Mouse (Mus musculus) neural tube, embryonic 15.5 days (tissue): ENCODE measurements around the gene Pdgfra. TPM values are rescaled to one million over a fixed set of nuclear protein-coding genes. Genes with fewer than 3 reads are reported as not detected.

Source experiments
- ATAC-seq: fragments of 200-750 bp; cut with Nextera tagmentation; 2 replicates; pipeline ENCODE4 v1.8.0; 2017; ENCODE audit warnings: mild to moderate bottlenecking, moderate TSS enrichment, moderate library complexity; ENCODE audit not compliant: low FRiP score
- H3K27ac ChIP-seq: fragments of 300-500 bp; sonication (generic); replicated peaks from 2 replicates; pipeline ENCODE4 v1.5.1; 2015; ENCODE audit warnings: mild to moderate bottlenecking, inconsistent platforms
- H3K27me3 ChIP-seq: fragments of 300-500 bp; sonication (generic); replicated peaks from 2 replicates; pipeline ENCODE4 v1.6.1; 2015; ENCODE audit warnings: inconsistent platforms
- H3K36me3 ChIP-seq: fragments of 300-500 bp; sonication (generic); 2 replicates; pipeline ENCODE4 v1.6.1; 2015; ENCODE audit warnings: inconsistent platforms
- H3K4me1 ChIP-seq: fragments of 300-500 bp; sonication (generic); 2 replicates; pipeline ENCODE4 v1.6.1; 2015; ENCODE audit warnings: inconsistent platforms
- H3K4me2 ChIP-seq: fragments of 300-500 bp; sonication (generic); 2 replicates; pipeline ENCODE4 v1.6.1; 2015; ENCODE audit warnings: inconsistent platforms, mild to moderate bottlenecking, moderate library complexity
- H3K4me3 ChIP-seq: fragments of 300-500 bp; sonication (generic); replicated peaks from 2 replicates; pipeline ENCODE4 v1.5.1; 2015; ENCODE audit warnings: mild to moderate bottlenecking, inconsistent platforms
- H3K9ac ChIP-seq: fragments of 300-500 bp; sonication (generic); replicated peaks from 2 replicates; pipeline ENCODE4 v1.6.1; 2015; ENCODE audit warnings: mild to moderate bottlenecking, inconsistent platforms
- H3K9me3 ChIP-seq: fragments of 300-500 bp; sonication (generic); replicated peaks from 2 replicates; pipeline ENCODE4 v1.6.1; 2016; ENCODE audit warnings: inconsistent platforms
- WGBS: fragments of 180-500 bp; shearing (Covaris S2); methylation state at CpG from one replicate; pipeline ENCODE4 v1.1.7; 2015; ENCODE audit warnings: mixed read lengths; 5-methylcytosine and 5-hydroxymethylcytosine counted together
- microRNA-seq: library from miRNA; unstranded; fragments of <30 nt; microRNA quantifications from one replicate; pipeline ENCODE4, GENCODE M21; 2017
- polyA plus RNA-seq: library from polyadenylated mRNA; unstranded; fragments of >200 nt; fragmentation: Nextera tagmentation; extraction: Ambion mirVana; gene quantifications from 2 replicates; pipeline ENCODE4 v1.2.1, GENCODE M21; 2015

The Pdgfra gene
- polyA plus RNA-seq, 1 experiment from 2014 or later = 16.0 TPM

GRCm38 (mm10) chr5:75221610-75222009 is 69.5 kb downstream of the Pdgfra start:
- H3K27ac ChIP-seq = no peak overlapping the region
- ATAC-seq = no peak
- no peak overlapping the region for H3K4me2 ChIP-seq
- H3K4me1 ChIP-seq = peaks cover 6% of the 10 kb centered on the region
- 88% methylated on average over 10 of the region's 10 CpGs for WGBS
- H3K9ac ChIP-seq = no peak overlapping the region
- no peaks in the 10 kb centered on the region for H3K36me3 ChIP-seq
- H3K4me3 ChIP-seq = no peak overlapping the region
- H3K27me3 ChIP-seq = no peaks in the 10 kb centered on the region
- H3K9me3 ChIP-seq = no peaks in the 10 kb centered on the region

- H3K4me3 ChIP-seq = no peak overlapping the region
- H3K36me3 ChIP-seq = no peaks in the 10 kb centered on the region
- H3K4me2 ChIP-seq = no peak overlapping the region
- H3K9me3 ChIP-seq = no peaks in the 10 kb centered on the region
- H3K4me1 ChIP-seq = peaks cover 6% of the 10 kb centered on the region
- H3K27me3 ChIP-seq = no peaks in the 10 kb centered on the region
- no peak overlapping the region for H3K9ac ChIP-seq
- ATAC-seq = peak; percentile 35; the same call in 1 of the 2 replicates
- 33% methylated on average over 10 of the region's 10 CpGs for WGBS
- no peak overlapping the region; the same call in 1 of the 2 replicates for H3K27ac ChIP-seq
These were observed 70.6 kb downstream of the Pdgfra start for GRCm38 (mm10) chr5:75222491-75223265.

- no peaks in the 10 kb centered on the region for H3K27me3 ChIP-seq
- no peak overlapping the region for H3K27ac ChIP-seq
- H3K4me2 ChIP-seq = no peak overlapping the region
- no peak overlapping the region for H3K4me3 ChIP-seq
- H3K4me1 ChIP-seq = no peaks in the 10 kb centered on the region
- H3K9me3 ChIP-seq = no peaks in the 10 kb centered on the region
- H3K9ac ChIP-seq = no peak overlapping the region
- 30% methylated on average over 2 of the region's 2 CpGs for WGBS
- ATAC-seq = no peak
- H3K36me3 ChIP-seq = no peaks in the 10 kb centered on the region
These were observed 86.3 kb downstream of the Pdgfra start for GRCm38 (mm10) chr5:75238363-75238762.

GRCm38 (mm10) chr5:75238928-75239777 is 87.1 kb downstream of the Pdgfra start:
- Histone ChIP-seq H3K27me3 (no peaks in the 10 kb centered on the region), H3K27ac (no peak overlapping the region), H3K4me3 (no peak overlapping the region), H3K4me2 (no peak overlapping the region), H3K36me3 (no peaks in the 10 kb centered on the region), H3K9ac (no peak overlapping the region), H3K9me3 (no peaks in the 10 kb centered on the region), H3K4me1 (no peaks in the 10 kb centered on the region)
- ATAC-seq = no peak
- WGBS = 73% methylated on average over 15 of the region's 15 CpGs

- WGBS = 50% methylated on average over 25 of the region's 25 CpGs
- H3K27me3 ChIP-seq = 0 out of 2 replicates have a peak, but pooled peaks cover 3% of the 10 kb centered on the region
- no peak overlapping the region for H3K4me3 ChIP-seq
- no peaks in the 10 kb centered on the region for H3K9me3 ChIP-seq
- no peak for ATAC-seq
- H3K4me1 ChIP-seq = 0 out of 2 replicates have a peak, but pooled peaks cover 12% of the 10 kb centered on the region
- peak overlapping the region; percentile 38 for H3K4me2 ChIP-seq
- H3K27ac ChIP-seq = no peak overlapping the region
- no peaks in the 10 kb centered on the region for H3K36me3 ChIP-seq
- no peak overlapping the region for H3K9ac ChIP-seq
These were observed 95.1 kb downstream of the Pdgfra start for GRCm38 (mm10) chr5:75247070-75247740.

Small RNAs within 50 kb of the gene (microRNA-seq; reads per million reads assigned to microRNA genes)
- not detected for gene Mir7025

Other genes starting within 250 kb of the Pdgfra start
- 24.6 and 30.2 TPM in 2 replicates for gene Chic2, start 107.5 kb upstream of the Pdgfra start, polyA plus RNA-seq
- 0.20 TPM in 1 of 2 replicates, not detected in the other for gene Gsx2, start 76.7 kb upstream of the Pdgfra start, polyA plus RNA-seq